8 mouse cellular contexts compared by ENCODE assay signal in the genomic region with DNA sequence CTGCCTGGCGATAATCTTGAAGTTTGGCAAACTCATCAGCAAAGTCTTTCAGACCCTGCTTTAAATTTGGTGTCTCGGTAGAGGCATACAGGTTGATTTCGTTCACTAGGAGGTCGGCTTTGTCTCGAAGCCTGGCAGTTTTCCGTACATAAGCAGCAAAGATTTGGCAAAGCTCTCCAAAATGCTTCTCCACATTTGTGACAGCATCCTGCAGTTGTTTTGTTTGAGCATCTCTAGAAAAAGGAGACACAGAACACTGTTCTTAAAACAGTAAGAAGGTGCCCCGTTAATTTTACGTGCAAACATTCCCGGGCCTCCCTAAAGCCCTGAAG. TPM values are rescaled to one million over a fixed set of nuclear protein-coding genes. Genes with fewer than 3 reads are reported as not detected.
DNase-seq lines count a peak whose midpoint lies in the region; ATAC-seq and TF ChIP-seq lines count a peak whose summit lies in the region.

No protein-coding gene starts in this region.

- peaks cover 9% of the 10 kb centered on the region for H3K79me3 ChIP-seq in C2C12 (ENCODE audit: low read depth)

- H3K9ac ChIP-seq in heart, embryonic 11.5 days (ENCODE audit: low read depth, low read length), result peak overlapping the region; percentile 97
- H3K9ac ChIP-seq in forebrain, embryonic 13.5 days, result peak overlapping the region; percentile 98
- H3K9ac ChIP-seq in liver, embryonic 14.5 days (replicated peaks), result peak overlapping the region; percentile 50

- peak overlapping the region; percentile 88 for H3K4me3 ChIP-seq in heart, embryonic 11.5 days (ENCODE audit: low read depth, low read length)
- peak overlapping the region; percentile 55 for H3K4me3 ChIP-seq in C2C12 (ENCODE audit: insufficient read depth, poor library complexity, severe bottlenecking)
- H3K4me3 ChIP-seq in forebrain, embryonic 13.5 days, result peak overlapping the region; percentile 74
- H3K4me3 ChIP-seq in liver, embryonic 14.5 days (ENCODE audit: insufficient read depth in 1 of 2, low read depth in 2 of 2, low read length in 2 of 2), result peak overlapping the region; percentile 62 to 66

- WGBS in heart, embryonic 11.5 days (ENCODE audit: insufficient replicate concordance), result 21% methylated on average over 9 of the region's 9 CpGs
- WGBS in forebrain, embryonic 13.5 days, result 9% methylated on average over 9 of the region's 9 CpGs
- WGBS in liver, embryonic 14.5 days (ENCODE audit: insufficient replicate concordance), result 27% methylated on average over 9 of the region's 9 CpGs

- H3K27me3 ChIP-seq in heart, embryonic 11.5 days (ENCODE audit: control insufficient read depth, insufficient read depth, low read length), result no peaks in the 10 kb centered on the region
- H3K27me3 ChIP-seq in C2C12 (ENCODE audit: control insufficient read depth, insufficient read depth, insufficient read length), result no peaks in the 10 kb centered on the region
- no peaks in the 10 kb centered on the region for H3K27me3 ChIP-seq in forebrain, embryonic 13.5 days
- no peaks in the 10 kb centered on the region for H3K27me3 ChIP-seq in liver, embryonic 14.5 days (ENCODE audit: control insufficient read depth, insufficient read depth, low read length)

- no peak for TF ChIP-seq CTCF in C2C12 (IDR thresholded peaks at IDR 0.05; ENCODE audit: control insufficient read depth, insufficient read depth, insufficient read length)
- TF ChIP-seq CTCF in liver, embryonic 14.5 days (IDR thresholded peaks at IDR 0.05; ENCODE audit: low read depth), result no peak

- H3K4me2 ChIP-seq in heart, embryonic 11.5 days, result peak overlapping the region; percentile 81
- H3K4me2 ChIP-seq in forebrain, embryonic 13.5 days, result peak overlapping the region; percentile 68
- peak overlapping the region; percentile 71 for H3K4me2 ChIP-seq in liver, embryonic 14.5 days (ENCODE audit: low read depth)

- H3K36me3 ChIP-seq in heart, embryonic 11.5 days (ENCODE audit: control insufficient read depth, insufficient read depth, low read length), result peaks cover 3% of the 10 kb centered on the region; the same call in 1 of the 2 replicates
- H3K36me3 ChIP-seq in C2C12 (ENCODE audit: control insufficient read depth, insufficient read depth), result peaks cover 40% of the 10 kb centered on the region
- peaks cover 22% of the 10 kb centered on the region for H3K36me3 ChIP-seq in forebrain, embryonic 13.5 days (ENCODE audit: poor library complexity, severe bottlenecking)
- peaks cover 3% of the 10 kb centered on the region; the same call in 1 of the 2 replicates for H3K36me3 ChIP-seq in liver, embryonic 14.5 days (replicated peaks; ENCODE audit: control insufficient read depth, insufficient read depth, low read depth)

- H3K4me1 ChIP-seq in heart, embryonic 11.5 days (ENCODE audit: control insufficient read depth, insufficient read depth, low read length), result peaks cover 4% of the 10 kb centered on the region; the same call in 1 of the 2 replicates
- H3K4me1 ChIP-seq in forebrain, embryonic 13.5 days, result peaks cover 8% of the 10 kb centered on the region
- peaks cover 0 to 5% of the 10 kb centered on the region in 2 experiments; a peak in 2 of 4 replicates for H3K4me1 ChIP-seq in liver, embryonic 14.5 days (replicated peaks; ENCODE audit: control insufficient read depth in 2 of 2, insufficient read depth in 2 of 2, low read length in 1 of 2)

- no peak for DNase-seq in heart, adult 8-10 months (ENCODE audit: low spot score)
- no peak for DNase-seq in liver, embryonic 14.5 days (ENCODE audit: low read depth in 3 of 3, low spot score in 3 of 3)
- DNase-seq in adrenal gland, postnatal 10 days, result no peak
- DNase-seq in left cerebral cortex, adult 11 months (ENCODE audit: low spot score), result no peak
- no peak for DNase-seq in right cerebral cortex, postnatal 4 days

- ATAC-seq in heart, embryonic 11.5 days (replicated peaks; ENCODE audit: insufficient number of reproducible peaks, low FRiP score, low TSS enrichment), result no peak
- ATAC-seq in forebrain, embryonic 13.5 days, result no peak
- ATAC-seq in liver, embryonic 14.5 days (ENCODE audit: insufficient read depth), result no peak

- no peaks in the 10 kb centered on the region for H3K9me3 ChIP-seq in heart, embryonic 11.5 days (replicated peaks; ENCODE audit: control insufficient read depth, low read length)
- H3K9me3 ChIP-seq in forebrain, embryonic 13.5 days (replicated peaks), result no peaks in the 10 kb centered on the region
- no peaks in the 10 kb centered on the region for H3K9me3 ChIP-seq in liver, embryonic 14.5 days (ENCODE audit: control insufficient read depth, low read length)

- peak overlapping the region; percentile 76 for H3K27ac ChIP-seq in heart, embryonic 11.5 days (ENCODE audit: low read depth, low read length)
- peak overlapping the region; percentile 89 for H3K27ac ChIP-seq in forebrain, embryonic 13.5 days
- H3K27ac ChIP-seq in liver, embryonic 14.5 days, result no peak overlapping the region

- peaks cover 14% of the 10 kb centered on the region for H3K79me2 ChIP-seq in C2C12 (ENCODE audit: control insufficient read depth, insufficient read depth)

- TF ChIP-seq EP300 in liver, embryonic 14.5 days (IDR thresholded peaks at IDR 0.05; ENCODE audit: low read depth), result no peak

- H3ac ChIP-seq in C2C12 (ENCODE audit: control insufficient read depth, insufficient read length, low read depth), result peak overlapping the region; percentile 97

TF ChIP-seq in C2C12, 6 proteins besides CTCF, POLR2A, EP300 and RAD21:
- TF ChIP-seq FOSL1 (IDR thresholded peaks at IDR 0.05; ENCODE audit: insufficient read depth, low read length, poor library complexity, severe bottlenecking) (no peak), CEBPB (IDR thresholded peaks at IDR 0.05; ENCODE audit: low read depth) (no peak), USF1 (IDR thresholded peaks at IDR 0.05; ENCODE audit: low read depth) (no peak), MYOD1 (IDR thresholded peaks at IDR 0.05; ENCODE audit: control insufficient read depth, insufficient read length, low read depth) (no peak), MYOG (IDR thresholded peaks at IDR 0.05; ENCODE audit: control insufficient read depth, extremely low read depth, insufficient read length) (no peak), MAX (IDR thresholded peaks at IDR 0.05) (no peak)
TF ChIP-seq in C2C12: peak in this region for 0.

RNA-seq across cellular contexts. Expression of a gene that starts 0.9 kb away (rescaled TPM):
- 71.9 and 75.8 TPM in 2 replicates for polyA plus RNA-seq in heart, embryonic 11.5 days (2014; fragmentation: Nextera tagmentation; extraction: Ambion mirVana)
- 10 to 100 TPM; 15.2 to 19.9 (median 18.5) TPM for total RNA-seq in heart, adult 8-10 months (2022)
- polyA plus RNA-seq in C2C12 (2012; fragmentation: generic; extraction: Trizol), result 22.9 TPM
- polyA plus RNA-seq in forebrain, embryonic 13.5 days (2015; fragmentation: Nextera tagmentation; extraction: Ambion mirVana), result 92.5 and 101 TPM in 2 replicates
- 4.0 and 7.6 TPM in 2 replicates for polyA plus RNA-seq in liver, embryonic 14.5 days (2012; rRNA removed)
- 15.8 and 16.8 TPM in 2 replicates for polyA plus RNA-seq in liver, embryonic 14.5 days (2014; fragmentation: Nextera tagmentation; extraction: Ambion mirVana)
- total RNA-seq in adrenal gland, postnatal 10 days (2021), result 10 to 100 TPM; 33.8 to 36.2 TPM

RNA-seq across cellular contexts. Expression of a gene that starts 30.9 kb away (rescaled TPM):
- 5.2 and 6.3 TPM in 2 replicates for polyA plus RNA-seq in heart, embryonic 11.5 days (2014; fragmentation: Nextera tagmentation; extraction: Ambion mirVana)
- 1 to 10 TPM; 4.1 to 9.7 (median 6.7) TPM for total RNA-seq in heart, adult 8-10 months (2022)
- 0.78 TPM for polyA plus RNA-seq in C2C12 (2012; fragmentation: generic; extraction: Trizol)
- 8.4 and 8.6 TPM in 2 replicates for polyA plus RNA-seq in forebrain, embryonic 13.5 days (2015; fragmentation: Nextera tagmentation; extraction: Ambion mirVana)
- polyA plus RNA-seq in liver, embryonic 14.5 days (2012; rRNA removed), result 2.0 TPM in 2 replicates
- 1.4 and 1.9 TPM in 2 replicates for polyA plus RNA-seq in liver, embryonic 14.5 days (2014; fragmentation: Nextera tagmentation; extraction: Ambion mirVana)
- total RNA-seq in adrenal gland, postnatal 10 days (2021), result 10 to 100 TPM in 1 of 2 experiments, 1 to 10 TPM in 1; 9.9 to 11.9 TPM
